Mouse (Mus musculus): Measurements from ENCODE around the gene Gm10260. TPM values are rescaled to one million over a fixed set of nuclear protein-coding genes. Genes with fewer than 3 reads are reported as not detected.

Gm10260 gene
- polyA plus RNA-seq, 1 experiment from 2014 or later: 5.0 TPM

- no peak overlapping the region for H3K27ac ChIP-seq (replicated peaks)
- DNase-seq (ENCODE audit: low spot score): no peak
- H3K27me3 ChIP-seq (replicated peaks; ENCODE audit: low read depth, poor library complexity, severe bottlenecking): no peaks in the 10 kb centered on the region
- H3K4me1 ChIP-seq: peaks cover 30% of the 10 kb centered on the region
- no peaks in the 10 kb centered on the region for H3K36me3 ChIP-seq (replicated peaks)
- 87% methylated on average over 7 of the region's 7 CpGs for WGBS
- no peak overlapping the region for H3K4me3 ChIP-seq
- no peaks in the 10 kb centered on the region for H3K9me3 ChIP-seq
Observed at GRCm38 (mm10) chr13:97781637-97782036, 21.2 kb upstream of the Gm10260 start.

- WGBS: 74% methylated on average over 2 of the region's 2 CpGs
- Histone ChIP-seq H3K4me1 (peaks cover 25% of the 10 kb centered on the region), H3K27ac (replicated peaks) (no peak overlapping the region), H3K27me3 (replicated peaks; ENCODE audit: low read depth, poor library complexity, severe bottlenecking) (no peaks in the 10 kb centered on the region), H3K9me3 (no peaks in the 10 kb centered on the region), H3K36me3 (replicated peaks) (no peaks in the 10 kb centered on the region), H3K4me3 (no peak overlapping the region)
- DNase-seq (ENCODE audit: low spot score): no peak
Observed at GRCm38 (mm10) chr13:97780556-97780955, 20.1 kb upstream of the Gm10260 start.

- H3K36me3 ChIP-seq (replicated peaks): no peaks in the 10 kb centered on the region
- no peak overlapping the region for H3K27ac ChIP-seq (replicated peaks)
- no peak overlapping the region for H3K4me3 ChIP-seq
- DNase-seq (ENCODE audit: low spot score): no peak
- no peaks in the 10 kb centered on the region for H3K27me3 ChIP-seq (replicated peaks; ENCODE audit: low read depth, poor library complexity, severe bottlenecking)
- peaks cover 23% of the 10 kb centered on the region for H3K4me1 ChIP-seq
- no peaks in the 10 kb centered on the region for H3K9me3 ChIP-seq
- WGBS: 88% methylated on average over 8 of the region's 8 CpGs
Observed at GRCm38 (mm10) chr13:97779657-97780445, 19.4 kb upstream of the Gm10260 start.

GRCm38 (mm10) chr13:97778698-97779194, 18.3 kb upstream of the Gm10260 start:
- WGBS: 82% methylated on average over 5 of the region's 5 CpGs
- H3K9me3 ChIP-seq: no peaks in the 10 kb centered on the region
- no peak overlapping the region for H3K27ac ChIP-seq (replicated peaks)
- peaks cover 21% of the 10 kb centered on the region for H3K4me1 ChIP-seq
- no peak overlapping the region for H3K4me3 ChIP-seq
- no peaks in the 10 kb centered on the region for H3K27me3 ChIP-seq (replicated peaks; ENCODE audit: low read depth, poor library complexity, severe bottlenecking)
- no peaks in the 10 kb centered on the region for H3K36me3 ChIP-seq (replicated peaks)
- no peak for DNase-seq (ENCODE audit: low spot score)

GRCm38 (mm10) chr13:97777667-97778066, 17.2 kb upstream of the Gm10260 start:
- no peak for DNase-seq (ENCODE audit: low spot score)
- Histone ChIP-seq H3K36me3 (replicated peaks) (no peaks in the 10 kb centered on the region), H3K4me3 (no peak overlapping the region), H3K27ac (replicated peaks) (no peak overlapping the region), H3K9me3 (no peaks in the 10 kb centered on the region), H3K27me3 (replicated peaks; ENCODE audit: low read depth, poor library complexity, severe bottlenecking) (no peaks in the 10 kb centered on the region), H3K4me1 (peaks cover 21% of the 10 kb centered on the region)
- 88% methylated on average over 2 of the region's 2 CpGs for WGBS

- WGBS: 71% methylated on average over 3 of the region's 3 CpGs
- Histone ChIP-seq H3K9me3 (no peaks in the 10 kb centered on the region), H3K27ac (replicated peaks) (no peak overlapping the region), H3K4me3 (no peak overlapping the region), H3K36me3 (replicated peaks) (no peaks in the 10 kb centered on the region), H3K4me1 (peaks cover 12% of the 10 kb centered on the region), H3K27me3 (replicated peaks; ENCODE audit: low read depth, poor library complexity, severe bottlenecking) (no peaks in the 10 kb centered on the region)
- no peak for DNase-seq (ENCODE audit: low spot score)
Observed at GRCm38 (mm10) chr13:97776702-97777101, 16.3 kb upstream of the Gm10260 start.

GRCm38 (mm10) chr13:97775907-97776306, 15.5 kb upstream of the Gm10260 start:
- no peaks in the 10 kb centered on the region for H3K36me3 ChIP-seq (replicated peaks)
- 92% methylated on average over 8 of the region's 8 CpGs for WGBS
- H3K9me3 ChIP-seq: no peaks in the 10 kb centered on the region
- H3K27me3 ChIP-seq (replicated peaks; ENCODE audit: low read depth, poor library complexity, severe bottlenecking): no peaks in the 10 kb centered on the region
- no peak for DNase-seq (ENCODE audit: low spot score)
- H3K4me1 ChIP-seq: peaks cover 8% of the 10 kb centered on the region
- H3K4me3 ChIP-seq: no peak overlapping the region
- H3K27ac ChIP-seq (replicated peaks): no peak overlapping the region

- H3K4me3 ChIP-seq: no peak overlapping the region
- H3K9me3 ChIP-seq: no peaks in the 10 kb centered on the region
- WGBS: 75% methylated on average over 10 of the region's 10 CpGs
- peak overlapping the region; percentile 48 for H3K27ac ChIP-seq (replicated peaks)
- DNase-seq (ENCODE audit: low spot score): peak; percentile 37
- peaks cover 5% of the 10 kb centered on the region; the same call in 1 of the 2 replicates for H3K4me1 ChIP-seq
- H3K36me3 ChIP-seq (replicated peaks): no peaks in the 10 kb centered on the region
- H3K27me3 ChIP-seq (replicated peaks; ENCODE audit: low read depth, poor library complexity, severe bottlenecking): no peaks in the 10 kb centered on the region
Observed at GRCm38 (mm10) chr13:97774740-97775425, 14.5 kb upstream of the Gm10260 start.

GRCm38 (mm10) chr13:97769205-97769604, 8.8 kb upstream of the Gm10260 start:
- Histone ChIP-seq H3K27ac (replicated peaks) (no peak overlapping the region), H3K4me3 (no peak overlapping the region), H3K4me1 (peaks cover under 1% of the 10 kb centered on the region), H3K9me3 (no peaks in the 10 kb centered on the region), H3K27me3 (replicated peaks; ENCODE audit: low read depth, poor library complexity, severe bottlenecking) (no peaks in the 10 kb centered on the region), H3K36me3 (replicated peaks) (no peaks in the 10 kb centered on the region)
- DNase-seq (ENCODE audit: low spot score): no peak
- WGBS: 81% methylated on average over 3 of the region's 3 CpGs

GRCm38 (mm10) chr13:97768803-97769202, 8.4 kb upstream of the Gm10260 start:
- DNase-seq (ENCODE audit: low spot score): no peak
- Histone ChIP-seq H3K27ac (replicated peaks) (no peak overlapping the region), H3K36me3 (replicated peaks) (no peaks in the 10 kb centered on the region), H3K4me3 (no peak overlapping the region), H3K4me1 (peaks cover 4% of the 10 kb centered on the region), H3K27me3 (replicated peaks; ENCODE audit: low read depth, poor library complexity, severe bottlenecking) (no peaks in the 10 kb centered on the region), H3K9me3 (no peaks in the 10 kb centered on the region)
- 79% methylated on average over 3 of the region's 3 CpGs for WGBS

GRCm38 (mm10) chr13:97768046-97768682, 7.7 kb upstream of the Gm10260 start:
- Histone ChIP-seq H3K36me3 (replicated peaks) (no peaks in the 10 kb centered on the region), H3K27me3 (replicated peaks; ENCODE audit: low read depth, poor library complexity, severe bottlenecking) (no peaks in the 10 kb centered on the region), H3K4me3 (no peak overlapping the region), H3K27ac (replicated peaks) (no peak overlapping the region), H3K9me3 (no peaks in the 10 kb centered on the region), H3K4me1 (peaks cover 10% of the 10 kb centered on the region)
- DNase-seq (ENCODE audit: low spot score): no peak
- WGBS: 91% methylated on average over 7 of the region's 7 CpGs

- H3K27me3 ChIP-seq (replicated peaks; ENCODE audit: low read depth, poor library complexity, severe bottlenecking): no peaks in the 10 kb centered on the region
- H3K27ac ChIP-seq (replicated peaks): no peak overlapping the region
- peaks cover 10% of the 10 kb centered on the region for H3K4me1 ChIP-seq
- no peaks in the 10 kb centered on the region for H3K9me3 ChIP-seq
- WGBS: 89% methylated on average over 3 of the region's 3 CpGs
- no peaks in the 10 kb centered on the region for H3K36me3 ChIP-seq (replicated peaks)
- no peak for DNase-seq (ENCODE audit: low spot score)
- no peak overlapping the region for H3K4me3 ChIP-seq
Observed at GRCm38 (mm10) chr13:97766600-97766999, 6.2 kb upstream of the Gm10260 start.
